Mouse (Mus musculus) erythroblast, embryonic 14.5 days (primary cell): ENCODE data around the gene Zbtb2.

Source experiments
- GATA1 ChIP-seq: IDR thresholded peaks from 2 replicates; pipeline ENCODE4 v1.6.1; 2012; ENCODE audit warnings: low read length, inconsistent platforms, mixed read lengths
- TAL1 ChIP-seq: IDR thresholded peaks from 3 replicates; pipeline ENCODE4 v1.6.1; 2012; ENCODE audit warnings: low read length, inconsistent platforms, mixed read lengths

GRCm38 (mm10) chr10:4389461-4390112, 1.7 kb upstream of the Zbtb2 start:
- TF ChIP-seq GATA1 (no peak), TAL1 (no peak)
